Mouse (Mus musculus): ENCODE measurements around the gene Tmem144.

The Tmem144 gene

DNA sequence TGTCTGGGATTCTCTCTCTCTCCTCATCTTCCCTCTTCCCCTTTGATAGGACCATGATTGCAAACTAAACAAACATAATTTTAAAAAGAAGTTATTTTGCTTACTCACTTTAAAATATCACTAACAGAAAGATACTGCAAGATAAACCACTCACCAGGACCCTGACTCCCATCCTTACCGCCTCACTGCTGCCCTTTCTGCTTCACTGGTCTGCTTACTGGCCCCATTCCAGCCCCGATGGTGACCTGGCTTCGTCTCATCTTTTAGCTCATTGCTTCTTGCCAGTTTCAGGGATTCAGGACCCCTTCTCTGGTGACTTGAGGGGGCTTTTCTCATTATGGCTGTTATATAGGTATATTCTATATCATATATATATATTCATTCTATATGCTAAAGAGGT, 13.5 kb upstream of the Tmem144 start:
- DNase-seq (ENCODE audit: low read depth in 1 of 2, low spot score in 2 of 2) = no peak

- DNase-seq (ENCODE audit: low read depth in 1 of 2, low spot score in 2 of 2) = no peak
These were observed 12.3 kb upstream of the Tmem144 start for GRCm38 (mm10) chr3:79864824-79865223.

- DNase-seq (ENCODE audit: low read depth in 1 of 2, low spot score in 2 of 2) = no peak
These were observed 5.6 kb upstream of the Tmem144 start for GRCm38 (mm10) chr3:79858221-79858620.

DNA sequence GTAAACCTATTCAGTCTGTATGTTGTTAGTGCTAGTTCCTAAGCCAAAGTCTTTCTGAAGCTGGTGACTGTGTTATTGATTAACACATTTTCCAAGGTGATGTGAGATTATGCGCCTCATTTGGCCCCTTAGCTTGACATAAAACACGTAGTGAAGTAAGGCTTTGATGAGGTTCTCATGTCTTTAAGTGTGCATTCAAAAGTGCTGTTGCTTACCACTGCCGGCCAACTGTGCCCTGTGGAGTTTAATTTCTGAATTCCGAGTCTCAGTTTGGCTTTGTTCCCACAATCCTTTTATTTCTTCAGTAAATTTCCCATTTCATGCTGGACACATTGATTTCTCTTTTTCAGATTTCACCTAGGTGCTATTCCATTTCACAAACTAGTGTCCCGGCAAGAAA, 5.2 kb upstream of the Tmem144 start:
- no peak for DNase-seq (ENCODE audit: low read depth in 1 of 2, low spot score in 2 of 2)

DNA sequence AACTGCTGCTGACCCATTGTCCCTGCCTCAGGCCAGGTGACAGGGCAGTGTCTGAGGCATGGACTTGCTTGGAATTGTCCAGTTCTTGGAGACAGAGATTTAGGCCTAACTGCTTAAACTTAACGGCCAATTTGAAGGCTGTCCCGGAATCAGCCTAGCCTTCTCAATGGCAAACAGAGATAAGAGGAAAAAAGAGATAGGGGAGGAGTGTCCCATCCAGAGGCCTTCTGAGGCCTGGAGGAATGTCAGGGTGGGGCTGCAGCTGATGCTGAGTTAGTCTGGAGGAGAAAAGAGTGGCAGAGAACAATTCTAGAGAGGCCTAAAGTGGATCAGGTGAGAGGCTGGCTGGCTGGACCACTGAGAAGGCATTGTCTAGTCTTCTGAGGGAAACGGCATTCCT, 465 bp downstream of the Tmem144 start:
- no peak for DNase-seq (ENCODE audit: low read depth in 1 of 2, low spot score in 2 of 2)

DNA sequence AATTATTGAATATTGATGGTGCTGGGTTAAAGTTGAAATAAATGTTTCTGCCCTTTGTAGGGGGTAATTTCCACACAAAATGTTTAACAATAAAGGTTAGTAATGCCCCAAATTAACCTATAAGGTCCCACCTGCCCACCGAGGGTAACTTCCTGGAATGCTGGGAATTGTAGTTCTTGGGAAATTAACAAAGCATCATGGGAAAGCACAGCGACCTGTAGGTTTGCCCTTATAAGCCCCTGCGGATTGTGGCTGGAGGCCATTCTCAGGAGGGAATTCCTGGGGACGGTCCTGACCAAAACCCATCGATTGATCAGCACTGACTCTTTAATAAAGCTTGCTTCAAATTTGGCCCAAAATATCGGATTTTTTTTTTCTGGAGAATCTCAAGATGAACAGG, 1.9 kb downstream of the Tmem144 start:
- DNase-seq (ENCODE audit: low read depth in 1 of 2, low spot score in 2 of 2) = no peak

DNA sequence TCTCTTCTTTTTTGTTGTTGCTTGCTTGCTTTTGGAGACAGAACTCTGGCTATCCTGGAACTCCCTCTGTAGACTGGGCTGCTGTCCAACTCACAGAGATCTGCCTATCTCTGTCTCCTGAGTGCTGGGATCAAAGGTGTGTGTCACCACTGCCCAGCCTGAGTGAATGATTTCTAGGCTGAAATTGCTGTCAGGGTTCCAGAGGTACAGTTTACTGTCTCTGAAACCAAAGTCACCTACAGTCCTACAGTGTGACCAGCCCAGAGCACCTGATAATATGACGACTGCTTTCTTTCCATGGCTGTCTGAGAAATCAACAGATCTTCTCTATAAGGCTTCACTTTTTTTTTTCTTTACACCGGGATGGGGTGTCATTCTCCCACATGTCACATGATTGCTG, 3.0 kb downstream of the Tmem144 start:
- no peak for DNase-seq (ENCODE audit: low read depth in 1 of 2, low spot score in 2 of 2)

DNA sequence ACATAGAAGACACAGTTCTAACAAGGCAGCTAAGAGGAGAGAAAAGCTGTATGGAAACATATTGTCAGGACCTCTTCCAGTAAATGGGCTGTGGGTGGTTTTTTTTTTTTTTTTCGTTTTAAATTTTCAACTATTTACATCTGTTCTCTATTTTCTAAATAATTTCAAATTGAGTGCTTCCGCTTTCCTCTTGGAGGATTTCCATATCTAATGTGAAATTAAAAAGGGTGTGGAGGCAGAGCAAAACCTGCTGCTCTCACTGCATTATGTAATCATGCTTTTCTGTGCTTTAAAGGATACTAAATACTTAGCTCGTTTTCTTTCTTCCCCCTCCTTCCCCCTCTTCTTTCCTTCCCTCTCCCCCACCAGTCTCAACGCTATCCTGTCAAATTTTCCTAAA, 3.7 kb downstream of the Tmem144 start:
- no peak for DNase-seq (ENCODE audit: low read depth in 1 of 2, low spot score in 2 of 2)

GRCm38 (mm10) chr3:79846633-79847032, 5.9 kb downstream of the Tmem144 start:
- no peak for DNase-seq (ENCODE audit: low read depth in 1 of 2, low spot score in 2 of 2)

DNA sequence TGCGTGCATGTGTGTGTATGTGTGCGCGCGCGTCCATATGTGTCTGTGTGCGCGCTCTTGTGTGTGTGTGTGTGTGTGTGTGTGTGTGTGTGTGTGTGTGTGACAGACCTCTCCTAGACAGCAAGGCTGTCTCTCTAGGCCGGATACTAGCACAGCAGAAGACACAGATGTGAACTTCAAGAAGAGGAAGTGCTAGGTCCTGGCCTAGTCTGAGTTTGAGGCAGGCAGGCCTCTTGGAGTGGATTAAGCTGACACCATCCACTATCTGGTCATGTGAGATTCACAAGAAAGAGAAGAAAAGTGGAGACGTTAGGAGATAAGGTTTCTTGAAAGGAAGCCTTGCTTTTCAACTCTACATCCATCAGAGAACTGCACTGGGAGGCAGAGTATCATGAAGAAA, 8.6 kb downstream of the Tmem144 start:
- DNase-seq (ENCODE audit: low read depth in 1 of 2, low spot score in 2 of 2) = no peak

- DNase-seq (ENCODE audit: low read depth in 1 of 2, low spot score in 2 of 2) = peak; percentile 35 to 54
These were observed 10.0 kb downstream of the Tmem144 start for GRCm38 (mm10) chr3:79842616-79843016.

GRCm38 (mm10) chr3:79842165-79842564, 10.4 kb downstream of the Tmem144 start:
- DNase-seq (ENCODE audit: low read depth in 1 of 2, low spot score in 2 of 2) = peak in 1 of 2 experiments; percentile 13

DNA sequence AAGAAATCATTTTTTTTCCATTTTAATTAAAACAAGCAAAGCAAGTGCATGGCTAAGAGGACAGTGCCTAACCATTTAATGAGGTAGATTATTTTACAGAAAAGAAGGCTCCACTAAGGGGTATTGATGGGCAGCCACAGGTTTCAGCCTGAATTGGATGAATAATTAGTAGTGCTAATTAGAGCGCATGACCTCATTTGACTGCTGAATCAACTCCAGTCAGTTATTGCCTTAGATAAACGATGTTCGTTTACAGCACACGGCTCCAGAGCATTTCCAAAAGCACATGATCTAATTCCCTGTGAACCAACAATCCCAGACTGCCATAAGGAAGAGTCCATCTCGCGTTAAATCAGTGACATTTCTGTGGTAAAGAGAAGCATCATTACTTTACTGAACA, 11.1 kb downstream of the Tmem144 start:
- no peak for DNase-seq (ENCODE audit: low read depth in 1 of 2, low spot score in 2 of 2)

GRCm38 (mm10) chr3:79838751-79839150, 13.8 kb downstream of the Tmem144 start:
- no peak for DNase-seq (ENCODE audit: low read depth in 1 of 2, low spot score in 2 of 2)

DNA sequence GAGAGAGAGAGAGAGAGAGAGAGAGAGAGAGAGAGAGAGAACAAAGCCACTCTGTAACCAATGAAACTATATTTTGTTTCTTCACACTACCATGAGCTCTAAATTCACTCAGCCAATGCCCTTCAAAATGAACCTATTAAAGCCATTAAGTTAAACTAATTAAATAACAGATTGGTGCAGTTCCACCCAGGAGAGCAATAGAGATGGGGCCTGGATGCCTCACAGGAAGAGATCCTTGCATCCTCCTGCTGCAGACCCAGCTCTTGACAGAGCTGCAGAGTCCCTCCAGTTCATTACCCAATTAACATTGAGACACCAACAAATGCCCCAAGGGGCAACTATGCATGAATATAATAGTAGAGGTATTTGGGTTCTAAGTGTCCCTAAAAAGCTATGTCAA, 23.3 kb downstream of the Tmem144 start:
- no peak for DNase-seq (ENCODE audit: low read depth in 1 of 2, low spot score in 2 of 2)

GRCm38 (mm10) chr3:79825067-79825780, 27.3 kb downstream of the Tmem144 start:
- no peak for DNase-seq (ENCODE audit: low read depth in 1 of 2, low spot score in 2 of 2)

- no peak for DNase-seq (ENCODE audit: low read depth in 1 of 2, low spot score in 2 of 2)
These were observed 29.4 kb downstream of the Tmem144 start for GRCm38 (mm10) chr3:79823176-79823575.

GRCm38 (mm10) chr3:79821131-79821530, 31.4 kb downstream of the Tmem144 start:
- DNase-seq (ENCODE audit: low read depth in 1 of 2, low spot score in 2 of 2) = no peak

DNA sequence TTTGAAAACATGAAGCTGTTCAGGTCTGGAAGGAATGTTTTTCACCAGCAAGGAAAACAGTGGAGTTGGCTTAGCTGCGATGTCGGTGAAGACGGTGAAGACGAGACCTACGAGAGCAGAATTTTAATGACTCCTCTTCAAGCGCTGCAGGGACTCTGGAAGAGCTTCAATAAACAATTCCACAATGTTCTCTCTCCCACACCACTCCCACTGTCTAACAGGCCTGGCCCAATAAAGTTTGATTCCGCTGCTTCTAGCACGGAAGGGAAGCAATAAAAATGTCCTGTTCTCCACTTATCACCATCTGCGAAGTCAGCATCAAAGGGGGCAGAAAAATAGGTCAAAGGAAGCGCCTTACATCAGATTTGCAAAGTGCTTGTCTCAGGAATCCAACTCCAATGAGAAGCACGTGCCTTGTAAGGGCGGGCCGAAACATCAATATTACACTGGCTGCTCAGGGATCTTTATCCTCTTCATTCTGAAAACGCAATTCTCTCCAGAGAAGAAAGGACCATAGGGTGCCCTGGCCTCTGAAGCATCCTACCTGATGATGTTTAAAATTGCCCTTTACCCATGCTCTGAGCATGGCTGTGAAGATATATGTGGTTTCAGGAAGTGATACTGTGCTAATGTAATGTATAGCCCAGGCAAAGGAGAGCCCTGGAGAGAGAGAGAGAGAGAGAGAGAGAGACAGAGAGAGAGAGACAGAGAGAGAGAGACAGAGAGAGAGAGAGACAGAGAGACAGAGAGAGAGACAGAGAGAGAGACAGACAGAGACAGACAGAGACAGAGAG, 34.2 kb downstream of the Tmem144 start:
- no peak for DNase-seq (ENCODE audit: low read depth in 1 of 2, low spot score in 2 of 2)

DNA sequence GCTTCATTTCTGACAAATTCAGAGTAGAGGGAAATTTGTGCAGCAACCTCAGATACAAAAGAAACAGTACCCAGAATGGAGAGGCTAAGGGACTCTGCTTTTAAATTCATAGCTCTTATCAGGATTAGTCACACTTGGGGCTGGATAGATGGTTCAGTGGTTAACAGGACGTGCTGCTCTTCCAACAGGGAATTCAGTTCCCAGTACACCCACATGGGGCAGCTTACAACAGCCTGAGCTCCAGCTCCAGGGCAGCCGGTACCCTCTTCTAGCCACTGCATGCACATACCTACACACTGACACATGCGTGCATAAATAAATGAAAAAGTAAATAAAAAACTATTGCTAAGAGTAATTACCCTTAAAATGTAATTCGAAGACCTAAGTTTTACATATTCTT, 36.3 kb downstream of the Tmem144 start:
- no peak for DNase-seq (ENCODE audit: low read depth in 1 of 2, low spot score in 2 of 2)

GRCm38 (mm10) chr3:79813814-79814490, 38.6 kb downstream of the Tmem144 start:
- peak in 1 of 2 experiments; percentile 21 for DNase-seq (ENCODE audit: low read depth in 1 of 2, low spot score in 2 of 2)

- DNase-seq (ENCODE audit: low read depth in 1 of 2, low spot score in 2 of 2) = no peak
These were observed 40.5 kb downstream of the Tmem144 start for GRCm38 (mm10) chr3:79812042-79812441.

Measured in monocyte, adult 2 months (primary cell).